Mouse (Mus musculus) kidney, embryonic 16.5 days (tissue): ENCODE results near the gene Olfr1053. TPM values are rescaled to one million over a fixed set of nuclear protein-coding genes. Genes with fewer than 3 reads are reported as not detected.
"Not testable (repeated sequence)": the region's sequence is repeated elsewhere in the genome, so short reads cannot be mapped to it uniquely, and the experiment has no call there.

Experiments
- ATAC-seq: fragments of 200-750 bp; cut with Nextera tagmentation; 2 replicates; pipeline ENCODE4 v1.8.0; 2017; ENCODE audit warnings: moderate TSS enrichment; ENCODE audit not compliant: low FRiP score, low TSS enrichment
- H3K27ac ChIP-seq: fragments of 300-500 bp; sonication (generic); 2 replicates; pipeline ENCODE4 v1.5.1; 2014; ENCODE audit warnings: low read length
- H3K27me3 ChIP-seq: fragments of 300-500 bp; sonication (generic); 2 replicates; pipeline ENCODE4 v1.6.1; 2014; ENCODE audit warnings: low read length, control low read depth, mixed read lengths; ENCODE audit not compliant: insufficient read depth
- H3K36me3 ChIP-seq: fragments of 300-500 bp; sonication (generic); 2 replicates; pipeline ENCODE4 v1.6.1; 2014; ENCODE audit warnings: low read length, control low read depth, mixed read lengths; ENCODE audit not compliant: insufficient read depth
- H3K4me1 ChIP-seq: fragments of 300-500 bp; sonication (generic); 2 replicates; pipeline ENCODE4 v1.6.1; 2014; ENCODE audit warnings: low read length, control low read depth, mixed read lengths; ENCODE audit not compliant: insufficient read depth
- H3K4me2 ChIP-seq: fragments of 300-500 bp; sonication (generic); replicated peaks from 2 replicates; pipeline ENCODE4 v1.6.1; 2014; ENCODE audit warnings: low read depth, low read length
- H3K4me3 ChIP-seq: fragments of 300-500 bp; sonication (generic); 2 replicates; pipeline ENCODE4 v1.5.1; 2014; ENCODE audit warnings: mild to moderate bottlenecking, low read length
- H3K9ac ChIP-seq: fragments of 300-500 bp; sonication (generic); replicated peaks from 2 replicates; pipeline ENCODE4 v1.6.1; 2014; ENCODE audit warnings: low read length
- H3K9me3 ChIP-seq: fragments of 300-500 bp; sonication (generic); 2 replicates; pipeline ENCODE4 v1.6.1; 2016; ENCODE audit warnings: low read length, control low read depth
- WGBS: fragments of 180-500 bp; shearing (Covaris S2); extraction: QIAGEN DNeasy Blood & Tissue Kit; methylation state at CpG from one replicate; pipeline ENCODE4 v1.1.7; 2014; 5-methylcytosine and 5-hydroxymethylcytosine counted together
- polyA plus RNA-seq: library from polyadenylated mRNA; unstranded; fragments of >200 nt; fragmentation: Nextera tagmentation; extraction: Ambion mirVana; gene quantifications from 2 replicates; pipeline ENCODE4 v1.2.1, GENCODE M21; 2015

Olfr1053 gene
- not detected in 2 replicates for polyA plus RNA-seq

DNA sequence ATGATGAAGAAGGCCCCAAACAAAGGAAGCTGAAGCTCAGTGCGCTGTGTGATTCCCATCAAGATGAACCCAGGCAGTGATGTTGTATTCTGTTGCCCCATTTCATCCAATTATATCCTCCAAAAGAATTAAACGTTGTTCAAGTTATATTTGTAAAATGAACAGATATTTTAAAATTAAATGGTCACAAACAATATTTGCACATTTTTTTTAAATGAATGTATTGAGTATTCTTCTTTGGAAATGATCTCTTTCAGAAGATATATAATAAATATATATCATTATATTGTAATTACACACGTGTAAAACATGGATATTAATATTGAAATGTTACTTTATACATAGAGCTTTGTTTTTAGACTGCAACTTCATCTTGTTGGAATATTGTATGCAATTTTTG, at the start of gene Olfr1053:
Olfr1053 (minus strand) TSS at position 101 of the 400 bp plus-strand sequence.
- H3K36me3 ChIP-seq, result no peaks in the 10 kb centered on the region
- ATAC-seq, result no peak
- WGBS, result 56% methylated on average over 3 of the region's 3 CpGs

DNA sequence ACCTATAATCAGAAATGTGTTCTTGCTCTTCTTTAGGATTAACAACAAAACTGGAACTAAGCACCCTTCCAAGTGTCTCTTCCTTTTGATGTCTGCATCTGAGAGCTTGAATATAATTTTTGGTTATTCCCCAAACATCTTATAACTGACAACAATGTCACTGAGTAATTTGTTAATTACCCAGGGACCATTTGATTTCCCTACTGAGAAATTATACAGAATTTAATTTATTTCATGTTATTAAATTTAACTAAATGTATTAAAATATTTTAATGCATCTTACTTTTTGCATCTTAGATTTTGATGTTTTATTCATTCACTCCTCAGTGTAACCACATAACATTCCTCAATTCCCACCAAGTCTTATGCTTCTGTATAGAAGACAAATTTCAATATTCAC, 47.3 kb upstream of the Olfr1053 start, which contains the start of gene Olfr1056:
Olfr1056 (minus strand) TSS at position 101 of the 400 bp plus-strand sequence.
- ATAC-seq, result no peak

More for the DNA sequence above, at the start of gene Olfr1053:
- Histone ChIP-seq H3K4me2 (no peak within 1 kb of the TSS), H3K27me3 (no peaks in the 10 kb centered on the region), H3K4me3 (no peak within 1 kb of the TSS), H3K9me3 (no peaks in the 10 kb centered on the region), H3K4me1 (no peaks in the 10 kb centered on the region), H3K9ac (no peak within 1 kb of the TSS), H3K27ac (no peak within 1 kb of the TSS)

GRCm38 (mm10) chr2:86351751-86352150, 36.7 kb upstream of the Olfr1053 start:
- not testable (repeated sequence) for H3K36me3 ChIP-seq, H3K9me3 ChIP-seq, H3K27me3 ChIP-seq, H3K9ac ChIP-seq, H3K27ac ChIP-seq, H3K4me1 ChIP-seq, H3K4me2 ChIP-seq, H3K4me3 ChIP-seq, ATAC-seq
- WGBS, result 97% methylated on average over 1 of the region's 1 CpGs

More for the DNA sequence above, 47.3 kb upstream of the Olfr1053 start, which contains the start of gene Olfr1056:
- Histone ChIP-seq H3K4me3 (no peak within 1 kb of the TSS), H3K36me3 (no peaks in the 10 kb centered on the region), H3K9ac (no peak within 1 kb of the TSS), H3K4me2 (no peak within 1 kb of the TSS), H3K4me1 (no peaks in the 10 kb centered on the region), H3K27me3 (no peaks in the 10 kb centered on the region), H3K27ac (no peak within 1 kb of the TSS), H3K9me3 (no peaks in the 10 kb centered on the region)

DNA sequence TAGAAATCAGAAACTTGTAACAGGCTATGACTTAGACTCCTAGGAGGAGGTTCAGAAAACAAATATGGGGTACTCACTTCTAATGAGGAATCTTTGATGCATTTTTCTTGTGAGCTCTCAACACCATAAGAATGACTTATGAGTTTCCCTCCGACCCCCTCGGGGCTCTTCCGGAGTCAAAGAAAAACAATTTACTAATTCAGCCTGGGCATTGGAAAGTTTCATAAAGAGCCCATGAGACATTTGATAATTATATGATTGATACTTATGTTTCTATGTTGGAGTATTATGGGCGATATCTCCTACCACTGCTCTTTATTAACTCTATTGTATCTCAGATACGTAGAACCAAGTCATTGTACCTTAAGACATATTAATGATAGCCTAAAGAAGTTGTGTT, 35.1 kb upstream of the Olfr1053 start, which contains the start of gene Olfr1055:
Olfr1055 (minus strand) TSS at position 101 of the 400 bp plus-strand sequence.
- no peak for ATAC-seq
- Histone ChIP-seq H3K9ac (no peak within 1 kb of the TSS), H3K27me3 (no peaks in the 10 kb centered on the region), H3K4me2 (no peak within 1 kb of the TSS), H3K9me3 (no peaks in the 10 kb centered on the region), H3K27ac (no peak within 1 kb of the TSS), H3K4me1 (no peaks in the 10 kb centered on the region), H3K36me3 (no peaks in the 10 kb centered on the region), H3K4me3 (no peak within 1 kb of the TSS)
- 75% methylated on average over 5 of the region's 5 CpGs for WGBS

- H3K4me3 ChIP-seq, result no peak within 1 kb of the TSS
- no peaks in the 10 kb centered on the region for H3K27me3 ChIP-seq
- H3K9me3 ChIP-seq, result no peaks in the 10 kb centered on the region
- ATAC-seq, result no peak
- no peaks in the 10 kb centered on the region for H3K36me3 ChIP-seq
- no peak within 1 kb of the TSS for H3K9ac ChIP-seq
- no peak within 1 kb of the TSS for H3K27ac ChIP-seq
- WGBS, result 86% methylated on average over 3 of the region's 3 CpGs
- no peak within 1 kb of the TSS for H3K4me2 ChIP-seq
- no peaks in the 10 kb centered on the region for H3K4me1 ChIP-seq
Measured at GRCm38 (mm10) chr2:86335333-86335732, 20.2 kb upstream of the Olfr1053 start, which contains the start of gene Olfr1054. Gene Olfr1054 (minus strand): TSS chr2:86335433.

DNA sequence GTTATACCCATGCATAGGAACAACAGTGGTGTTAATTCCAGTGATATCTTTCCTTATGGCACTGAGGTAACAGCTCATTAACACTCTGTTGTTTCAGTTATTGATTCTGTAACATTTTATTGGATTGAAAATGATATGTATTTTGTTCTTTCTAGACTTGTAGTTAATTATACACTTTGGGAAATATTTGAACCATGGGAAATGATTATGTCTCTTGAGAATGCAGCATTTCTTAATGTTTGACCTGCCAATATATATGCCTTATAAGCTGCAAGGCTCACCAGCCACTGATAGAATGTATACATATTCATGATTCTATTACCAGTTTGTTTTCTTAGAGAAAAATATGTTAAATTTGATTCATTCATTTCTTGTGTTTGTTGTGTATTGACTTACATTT, 22.9 kb downstream of the Olfr1053 start, which contains the start of gene Olfr1052:
Olfr1052 (plus strand) TSS at position 301 of the 400 bp plus-strand sequence.
- no peaks in the 10 kb centered on the region for H3K27me3 ChIP-seq
- H3K9ac ChIP-seq, result no peak within 1 kb of the TSS
- no peak for ATAC-seq
- H3K36me3 ChIP-seq, result no peaks in the 10 kb centered on the region
- no peak within 1 kb of the TSS for H3K4me3 ChIP-seq
- no peak within 1 kb of the TSS for H3K4me2 ChIP-seq
- no peaks in the 10 kb centered on the region for H3K4me1 ChIP-seq
- no peak within 1 kb of the TSS for H3K27ac ChIP-seq
- no peaks in the 10 kb centered on the region for H3K9me3 ChIP-seq

DNA sequence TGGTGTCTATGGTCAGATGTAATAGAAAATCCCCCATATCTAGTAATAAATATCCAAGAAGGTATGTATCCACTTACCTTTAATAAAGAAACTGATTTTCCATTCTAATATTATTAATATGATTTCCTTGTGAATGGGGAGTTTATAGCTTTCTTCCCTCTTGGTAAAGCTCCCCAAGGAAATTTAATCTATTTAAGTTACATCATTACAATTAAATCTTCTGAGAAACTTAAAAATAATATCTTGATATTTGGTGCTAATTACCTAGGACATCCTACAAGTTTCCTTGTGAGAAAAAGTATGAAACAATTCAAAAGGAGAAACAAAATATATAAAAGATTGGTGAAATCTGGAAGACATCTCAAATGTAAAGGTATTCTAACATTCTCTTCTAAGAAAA, 36.1 kb downstream of the Olfr1053 start, which contains the start of gene Olfr1051:
Olfr1051 (minus strand) TSS at position 101 of the 400 bp plus-strand sequence.
- H3K4me1 ChIP-seq, H3K4me2 ChIP-seq, H3K4me3 ChIP-seq, H3K36me3 ChIP-seq, H3K27me3 ChIP-seq, ATAC-seq, H3K27ac ChIP-seq, H3K9me3 ChIP-seq, H3K9ac ChIP-seq: not testable (repeated sequence)

Other genes starting within 250 kb of the Olfr1053 start
- gene Olfr1036, start 241.3 kb downstream of the Olfr1053 start, polyA plus RNA-seq, result not detected in 2 replicates
- gene Olfr1037, start 227.9 kb downstream of the Olfr1053 start, polyA plus RNA-seq, result not detected in 2 replicates
- gene Olfr1039, start 179.4 kb downstream of the Olfr1053 start, polyA plus RNA-seq, result not detected in 2 replicates
- not detected in 2 replicates for gene Olfr1040, start 168.6 kb downstream of the Olfr1053 start, polyA plus RNA-seq
- gene Olfr1042, start 153.4 kb downstream of the Olfr1053 start, polyA plus RNA-seq, result not detected in 2 replicates
- gene Olfr1043, start 147.8 kb downstream of the Olfr1053 start, polyA plus RNA-seq, result not detected in 2 replicates
- gene Olfr1044, start 137.5 kb downstream of the Olfr1053 start, polyA plus RNA-seq, result not detected in 2 replicates
- not detected in 2 replicates for gene Olfr52, start 129.6 kb downstream of the Olfr1053 start, polyA plus RNA-seq
- not detected in 2 replicates for gene Olfr1045, start 112.3 kb downstream of the Olfr1053 start, polyA plus RNA-seq
- not detected in 2 replicates for gene Olfr1046, start 96.0 kb downstream of the Olfr1053 start, polyA plus RNA-seq
- not detected in 2 replicates for gene Olfr1047, start 83.9 kb downstream of the Olfr1053 start, polyA plus RNA-seq
- not detected in 2 replicates for gene Olfr1048, start 75.0 kb downstream of the Olfr1053 start, polyA plus RNA-seq
- not detected in 2 replicates for gene Olfr1049, start 57.0 kb downstream of the Olfr1053 start, polyA plus RNA-seq
- not detected in 2 replicates for gene Olfr1051, start 36.2 kb downstream of the Olfr1053 start, polyA plus RNA-seq
- gene Olfr1052, start 22.8 kb downstream of the Olfr1053 start, polyA plus RNA-seq, result not detected in 2 replicates
- gene Olfr1054, start 20.1 kb upstream of the Olfr1053 start, polyA plus RNA-seq, result not detected in 2 replicates
- not detected in 2 replicates for gene Olfr1055, start 35.0 kb upstream of the Olfr1053 start, polyA plus RNA-seq
- not detected in 2 replicates for gene Olfr1056, start 47.2 kb upstream of the Olfr1053 start, polyA plus RNA-seq
- not detected in 2 replicates for gene Olfr1057, start 63.1 kb upstream of the Olfr1053 start, polyA plus RNA-seq
- not detected in 2 replicates for gene Olfr1058, start 73.3 kb upstream of the Olfr1053 start, polyA plus RNA-seq
- gene Olfr1061, start 98.8 kb upstream of the Olfr1053 start, polyA plus RNA-seq, result not detected in 2 replicates
- gene Olfr1062, start 111.5 kb upstream of the Olfr1053 start, polyA plus RNA-seq, result not detected in 2 replicates
- gene Olfr1065, start 135.3 kb upstream of the Olfr1053 start, polyA plus RNA-seq, result not detected in 2 replicates
- gene Olfr1066, start 141.0 kb upstream of the Olfr1053 start, polyA plus RNA-seq, result not detected in 2 replicates
- not detected in 2 replicates for gene Olfr228, start 172.1 kb upstream of the Olfr1053 start, polyA plus RNA-seq
- gene Olfr1076, start 193.2 kb upstream of the Olfr1053 start, polyA plus RNA-seq, result not detected in 2 replicates
- gene Olfr1079, start 227.2 kb upstream of the Olfr1053 start, polyA plus RNA-seq, result not detected in 2 replicates
- gene Olfr1080, start 243.0 kb upstream of the Olfr1053 start, polyA plus RNA-seq, result not detected in 2 replicates